In genomic region chr6:98003114-98003513, GRCm38 (mm10) we compare ENCODE assay signal across 9 mouse cellular contexts.
DNase-seq lines count a peak whose midpoint lies in the region; ATAC-seq and TF ChIP-seq lines count a peak whose summit lies in the region.
"Had no signal": no experiment of that assay in that cellular context is flagged by ENCODE, and none has a peak within 500 bp of the region (broad histone marks: within the 10 kb centered on the region; RNA-seq: fewer than 3 reads in every experiment).

No protein-coding gene starts in this region.

- no peaks in the 10 kb centered on the region for H3K4me1 ChIP-seq in limb, embryonic 14.5 days (ENCODE audit: control insufficient read depth, insufficient read depth, low read length)
- peaks cover 6% of the 10 kb centered on the region; the same call in 1 of the 2 replicates for H3K4me1 ChIP-seq in limb, embryonic 10.5 days

- H3K27ac ChIP-seq in limb, embryonic 14.5 days (replicated peaks; ENCODE audit: low read depth, low read length) = no peak overlapping the region
- H3K27ac ChIP-seq in limb, embryonic 10.5 days = no peak overlapping the region
- H3K27ac ChIP-seq: heart, embryonic 15.5 days had no signal

- no peaks in the 10 kb centered on the region for H3K27me3 ChIP-seq in limb, embryonic 14.5 days (ENCODE audit: control insufficient read depth, insufficient read depth, low read length)
- H3K27me3 ChIP-seq in limb, embryonic 10.5 days (ENCODE audit: low read depth, poor library complexity, severe bottlenecking) = no peaks in the 10 kb centered on the region
- H3K27me3 ChIP-seq: heart, embryonic 15.5 days had no signal

- whole genome bisulfite sequencing in limb, embryonic 14.5 days = 18% methylated on average over 3 of the region's 3 CpGs
- WGBS in limb, embryonic 10.5 days = 29% methylated on average over 3 of the region's 3 CpGs

- H3K4me3 ChIP-seq in limb, embryonic 14.5 days (replicated peaks; ENCODE audit: low read length) = no peak overlapping the region
- no peak overlapping the region for H3K4me3 ChIP-seq in limb, embryonic 10.5 days
- H3K4me3 ChIP-seq: heart, embryonic 15.5 days had no signal

- TF ChIP-seq POLR2A in limb, embryonic 14.5 days (IDR thresholded peaks at IDR 0.05; ENCODE audit: borderline replicate concordance, extremely low read depth, insufficient read depth, insufficient read length) = no peak

- H3K9ac ChIP-seq in limb, embryonic 14.5 days (ENCODE audit: low read depth, low read length, severe bottlenecking) = no peak overlapping the region
- H3K9ac ChIP-seq: heart, embryonic 15.5 days had no signal

- intact Hi-C loops in left cerebral cortex, postnatal 25 days (cut with DNase I) = loop anchor here (1.0 to 5.0 kb wide), 2 partner anchors 156 to 244 kb away; no protein-coding TSS in a partner anchor

- no peak for ATAC-seq in limb, embryonic 14.5 days (ENCODE audit: low FRiP score, low read depth)

- no peaks in the 10 kb centered on the region for H3K9me3 ChIP-seq in limb, embryonic 14.5 days (ENCODE audit: control insufficient read depth, low read length)
- H3K9me3 ChIP-seq in limb, embryonic 10.5 days (replicated peaks) = no peaks in the 10 kb centered on the region
- H3K9me3 ChIP-seq: heart, embryonic 15.5 days had no signal

- peak; percentile 5 for DNase-seq in cerebellum, adult 11 months
- no peak for DNase-seq in cerebellum, postnatal 4 days (ENCODE audit: low spot score in 2 of 2)
- DNase-seq in limb, embryonic 14.5 days (ENCODE audit: low spot score) = peak; percentile 82
- no peak for DNase-seq in limb, embryonic 10.5 days (ENCODE audit: low spot score)
- DNase-seq in cerebellum, postnatal 14 days = peak; percentile 22 to 63
- peak; percentile 39 to 76 for DNase-seq in left cerebral cortex, postnatal 25 days (ENCODE audit: low spot score in 2 of 2)
- DNase-seq in urinary bladder, postnatal 36 days (ENCODE audit: low spot score in 2 of 2) = no peak
- no peak for DNase-seq in frontal cortex, postnatal 10 days (ENCODE audit: low spot score in 2 of 2)

- no peaks in the 10 kb centered on the region for H3K36me3 ChIP-seq in limb, embryonic 14.5 days (ENCODE audit: control insufficient read depth, insufficient read depth, low read length)
- H3K36me3 ChIP-seq in limb, embryonic 10.5 days = no peaks in the 10 kb centered on the region

- no peak overlapping the region for H3K4me2 ChIP-seq in limb, embryonic 14.5 days (replicated peaks; ENCODE audit: low read depth, low read length, severe bottlenecking)
- H3K4me2 ChIP-seq: heart, embryonic 15.5 days had no signal

Comparison
In these comparisons a context has a peak if more than half of its experiments do, and no peak if none do; other contexts are left out.
1. DNase-seq: peak in cerebellum, adult 11 months (single experiment), limb, embryonic 14.5 days (single experiment), cerebellum, postnatal 14 days (2 of 2) and left cerebral cortex, postnatal 25 days (2 of 2); none in cerebellum, postnatal 4 days (0 of 2), limb, embryonic 10.5 days (single experiment), urinary bladder, postnatal 36 days (0 of 2) and frontal cortex, postnatal 10 days (0 of 2).